Mouse (Mus musculus) G1E (cell line): ENCODE data around the gene Kcnq1. TPM values are rescaled to one million over a fixed set of nuclear protein-coding genes. Genes with fewer than 3 reads are reported as not detected.

Source experiments
- ATAC-seq: 2 replicates; pipeline ENCODE4 v1.8.0; 2016; ENCODE audit warnings: mild to moderate bottlenecking; ENCODE audit not compliant: insufficient number of reproducible peaks, poor library complexity, low FRiP score, severe bottlenecking; ENCODE audit errors: extremely low read depth
- DNase-seq: peaks from one replicate; pipeline ENCODE4 v3.0.0; 2012; ENCODE audit warnings: low spot score
- H3K27me3 ChIP-seq: 2 replicates; pipeline ENCODE4 v1.6.1; 2012; ENCODE audit warnings: mild to moderate bottlenecking, low read length, inconsistent platforms; ENCODE audit not compliant: insufficient read depth
- H3K36me3 ChIP-seq: replicated peaks from 2 replicates; pipeline ENCODE3; 2012; ENCODE audit warnings: mild to moderate bottlenecking, inconsistent platforms
- H3K4me1 ChIP-seq: 2 replicates; pipeline ENCODE4 v1.6.1; 2012; ENCODE audit warnings: low read depth, low read length, inconsistent platforms, mixed read lengths; ENCODE audit not compliant: insufficient read depth
- H3K4me3 ChIP-seq: 2 replicates; pipeline ENCODE4 v1.5.1; 2012; ENCODE audit warnings: low read depth, mild to moderate bottlenecking, inconsistent platforms, low read length, moderate library complexity, mixed read lengths
- H3K9me3 ChIP-seq: replicated peaks from 2 replicates; pipeline ENCODE4 v1.6.1; 2012; ENCODE audit warnings: inconsistent platforms
- CTCF ChIP-seq: IDR thresholded peaks from 2 replicates; pipeline ENCODE4 v1.5.1; 2012; ENCODE audit warnings: low read depth, low read length, inconsistent platforms, mixed read lengths
- GATA1 ChIP-seq: IDR thresholded peaks from 2 replicates; pipeline ENCODE4 v1.6.1; 2012; ENCODE audit warnings: borderline replicate concordance, low read length, inconsistent platforms, mixed read lengths
- GATA2 ChIP-seq: IDR thresholded peaks from 2 replicates; pipeline ENCODE4 v1.6.1; 2012; ENCODE audit warnings: low read depth, low read length, inconsistent platforms, borderline replicate concordance
- POLR2AphosphoS5 ChIP-seq: IDR thresholded peaks from 2 replicates; pipeline ENCODE4 v1.6.1; 2012; ENCODE audit warnings: low read depth, low read length, inconsistent platforms; ENCODE audit not compliant: insufficient replicate concordance
- TAL1 ChIP-seq: conservative IDR thresholded peaks from 2 replicates; pipeline ENCODE4 v1.6.1; 2012; ENCODE audit warnings: low read depth, low read length, inconsistent platforms, mixed read lengths
- polyA plus RNA-seq: library from polyadenylated mRNA; stranded (reverse); fragments of >175 nt; gene quantifications from 2 replicates; pipeline ENCODE4 v1.2.3, GENCODE M21; 2012
- total RNA-seq, 2 experiments: library from RNA; stranded (forward) in 1 of 2; stranded (reverse) in 1 of 2; fragments of 200-1000 nt in 1 of 2; fragments of >200 nt in 1 of 2; fragmentation: Nextera tagmentation in 1 of 2; gene quantifications; 2 replicates each; pipeline ENCODE4 v1.2.3; 2014 to 2017

Gene Kcnq1
- total and polyA plus RNA-seq, 3 experiments: not detected

- Histone ChIP-seq H3K4me3 (no peak overlapping the region), H3K36me3 (no peaks in the 10 kb centered on the region), H3K27me3 (peaks cover 34% of the 10 kb centered on the region), H3K4me1 (no peaks in the 10 kb centered on the region), H3K9me3 (no peaks in the 10 kb centered on the region)
- ATAC-seq (no peak), DNase-seq (no peak)
- TF ChIP-seq GATA1 (no peak), GATA2 (no peak), TAL1 (no peak), CTCF (no peak), POLR2AphosphoS5 (no peak)
These were observed 301.9 kb downstream of the Kcnq1 start for GRCm38 (mm10) chr7:143407931-143408501.

GRCm38 (mm10) chr7:143408615-143409021 lies 302.5 kb downstream of the Kcnq1 start:
- Histone ChIP-seq H3K9me3 (no peaks in the 10 kb centered on the region), H3K4me3 (no peak overlapping the region), H3K4me1 (no peaks in the 10 kb centered on the region), H3K27me3 (peaks cover 34% of the 10 kb centered on the region), H3K36me3 (no peaks in the 10 kb centered on the region)
- no peak for TF ChIP-seq TAL1
- TF ChIP-seq GATA1: no peak
- TF ChIP-seq GATA2: no peak
- TF ChIP-seq CTCF: no peak
- no peak for TF ChIP-seq POLR2AphosphoS5
- DNase-seq (no peak), ATAC-seq (no peak)

- no peaks in the 10 kb centered on the region for H3K36me3 ChIP-seq
- no peak for DNase-seq
- peaks cover 31% of the 10 kb centered on the region for H3K27me3 ChIP-seq
- TF ChIP-seq POLR2AphosphoS5 (no peak), TAL1 (no peak), CTCF (no peak)
- no peak for ATAC-seq
- H3K4me3 ChIP-seq: no peak overlapping the region
- no peaks in the 10 kb centered on the region for H3K9me3 ChIP-seq
- no peaks in the 10 kb centered on the region for H3K4me1 ChIP-seq
These were observed 306.4 kb downstream of the Kcnq1 start for GRCm38 (mm10) chr7:143412606-143413005.

- Histone ChIP-seq H3K4me3 (no peak overlapping the region), H3K27me3 (peaks cover 24% of the 10 kb centered on the region), H3K9me3 (no peaks in the 10 kb centered on the region), H3K36me3 (no peaks in the 10 kb centered on the region), H3K4me1 (no peaks in the 10 kb centered on the region)
- DNase-seq (no peak), ATAC-seq (no peak)
- no peak for TF ChIP-seq CTCF
- TF ChIP-seq GATA1: no peak
- no peak for TF ChIP-seq TAL1
- TF ChIP-seq POLR2AphosphoS5: no peak
- no peak for TF ChIP-seq GATA2
These were observed 308.9 kb downstream of the Kcnq1 start for GRCm38 (mm10) chr7:143415070-143415469.

- peaks cover 24% of the 10 kb centered on the region for H3K27me3 ChIP-seq
- DNase-seq (no peak), ATAC-seq (no peak)
- no peaks in the 10 kb centered on the region for H3K36me3 ChIP-seq
- no peaks in the 10 kb centered on the region for H3K4me1 ChIP-seq
- no peak overlapping the region for H3K4me3 ChIP-seq
- TF ChIP-seq GATA2: no peak
- TF ChIP-seq POLR2AphosphoS5: no peak
- TF ChIP-seq GATA1: no peak
- no peak for TF ChIP-seq TAL1
- no peak for TF ChIP-seq CTCF
- no peaks in the 10 kb centered on the region for H3K9me3 ChIP-seq
These were observed 310.2 kb downstream of the Kcnq1 start for GRCm38 (mm10) chr7:143416406-143416805.

- no peaks in the 10 kb centered on the region for H3K9me3 ChIP-seq
- no peaks in the 10 kb centered on the region for H3K36me3 ChIP-seq
- no peak for DNase-seq
- H3K4me3 ChIP-seq: no peak overlapping the region
- ATAC-seq: no peak
- H3K27me3 ChIP-seq: peaks cover 25% of the 10 kb centered on the region
- TF ChIP-seq GATA2 (no peak), POLR2AphosphoS5 (no peak), GATA1 (no peak), TAL1 (no peak), CTCF (no peak)
- no peaks in the 10 kb centered on the region for H3K4me1 ChIP-seq
These were observed 311.7 kb downstream of the Kcnq1 start for GRCm38 (mm10) chr7:143417875-143418274.
